Mouse (Mus musculus) kidney, adult 2 months (tissue): ENCODE measurements around the gene Rnf169. TPM values are rescaled to one million over a fixed set of nuclear protein-coding genes. Genes with fewer than 3 reads are reported as not detected.

Experiments
- DNase-seq: peaks from one replicate; pipeline ENCODE4 v3.0.0; 2021
- H3K27ac ChIP-seq: fragments of 200-500 bp; 2 replicates; pipeline ENCODE4 v1.5.1; 2012; ENCODE audit warnings: low read depth, low read length, control low read depth, inconsistent platforms; ENCODE audit not compliant: insufficient read depth
- H3K27me3 ChIP-seq: fragments of 200-500 bp; replicated peaks from 2 replicates; pipeline ENCODE4 v1.6.1; 2012; ENCODE audit warnings: mild to moderate bottlenecking, moderate library complexity, low read length, inconsistent platforms; ENCODE audit not compliant: control insufficient read depth, insufficient read depth
- H3K36me3 ChIP-seq: fragments of 200-500 bp; 2 replicates; pipeline ENCODE4 v1.6.1; 2012; ENCODE audit warnings: mild to moderate bottlenecking, moderate library complexity, low read length, inconsistent platforms; ENCODE audit not compliant: control insufficient read depth, insufficient read depth
- H3K4me1 ChIP-seq: fragments of 200-500 bp; 2 replicates; pipeline ENCODE4 v1.6.1; 2011; ENCODE audit warnings: low read length; ENCODE audit not compliant: control insufficient read depth, insufficient read depth
- H3K4me3 ChIP-seq: fragments of 200-500 bp; 2 replicates; pipeline ENCODE4 v1.5.1; 2011; ENCODE audit warnings: mild to moderate bottlenecking, low read depth, low read length, control low read depth; ENCODE audit not compliant: insufficient read depth
- CTCF ChIP-seq: fragments of 200-500 bp; conservative IDR thresholded peaks from 2 replicates; pipeline ENCODE4 v1.5.1; 2011; ENCODE audit warnings: low read depth, mild to moderate bottlenecking, control low read depth, low read length, moderate library complexity, mixed read lengths; ENCODE audit not compliant: insufficient read depth, insufficient read length
- POLR2A ChIP-seq: fragments of 200-500 bp; IDR thresholded peaks from one replicate; pipeline ENCODE4 v1.6.1; 2011; ENCODE audit warnings: low read depth, low read length, control low read depth
- WGBS: fragments of 180-500 bp; shearing (Covaris S2); methylation state at CpG from one replicate; pipeline ENCODE4 v1.1.7; 2018; 5-methylcytosine and 5-hydroxymethylcytosine counted together
- polyA plus RNA-seq: library from polyadenylated mRNA; depleted of rRNA; stranded (reverse); fragments of >200 nt; gene quantifications from 2 replicates; pipeline ENCODE4 v1.2.3, GENCODE M21; 2012

Gene Rnf169
- polyA plus RNA-seq, 1 experiment = 5.7 TPM

- no peak for TF ChIP-seq POLR2A
- TF ChIP-seq CTCF = no peak
- Histone ChIP-seq H3K4me3 (no peak overlapping the region), H3K27ac (no peak overlapping the region), H3K27me3 (no peaks in the 10 kb centered on the region), H3K4me1 (no peaks in the 10 kb centered on the region), H3K36me3 (no peaks in the 10 kb centered on the region)
- 86% methylated on average over 8 of the region's 8 CpGs for WGBS
- DNase-seq = no peak
Measured at GRCm38 (mm10) chr7:99990990-99991707, 10.9 kb upstream of the Rnf169 start.

- DNase-seq = no peak
- H3K27ac ChIP-seq = no peak overlapping the region
- WGBS = 73% methylated on average over 15 of the region's 15 CpGs
- H3K4me1 ChIP-seq = no peaks in the 10 kb centered on the region
- 0 out of 2 replicates have a peak, but pooled peaks have one; percentile 14 for TF ChIP-seq CTCF
- TF ChIP-seq POLR2A = no peak
- H3K27me3 ChIP-seq = no peaks in the 10 kb centered on the region
- no peaks in the 10 kb centered on the region for H3K36me3 ChIP-seq
- H3K4me3 ChIP-seq = no peak overlapping the region
Measured at GRCm38 (mm10) chr7:99989844-99990760, 9.9 kb upstream of the Rnf169 start.

- DNase-seq = peak; percentile 75
- H3K36me3 ChIP-seq = no peaks in the 10 kb centered on the region
- H3K27ac ChIP-seq = no peak overlapping the region
- 4% methylated on average over 4 of the region's 4 CpGs for WGBS
- peak; percentile 88 for TF ChIP-seq CTCF
- TF ChIP-seq POLR2A = no peak
- H3K27me3 ChIP-seq = no peaks in the 10 kb centered on the region
- H3K4me3 ChIP-seq = no peak overlapping the region
- no peaks in the 10 kb centered on the region for H3K4me1 ChIP-seq
Measured at GRCm38 (mm10) chr7:99988725-99989124, 8.5 kb upstream of the Rnf169 start.

GRCm38 (mm10) chr7:99982256-99983242, 2.3 kb upstream of the Rnf169 start:
- H3K4me1 ChIP-seq = peaks cover 16% of the 10 kb centered on the region
- H3K27me3 ChIP-seq = no peaks in the 10 kb centered on the region
- no peak for TF ChIP-seq POLR2A
- TF ChIP-seq CTCF = no peak
- no peak overlapping the region for H3K27ac ChIP-seq
- no peak overlapping the region for H3K4me3 ChIP-seq
- 89% methylated on average over 13 of the region's 13 CpGs for WGBS
- H3K36me3 ChIP-seq = no peaks in the 10 kb centered on the region
- DNase-seq = no peak

GRCm38 (mm10) chr7:99981311-99981710, 1.1 kb upstream of the Rnf169 start:
- H3K36me3 ChIP-seq = no peaks in the 10 kb centered on the region
- H3K27ac ChIP-seq = no peak overlapping the region
- DNase-seq = peak; percentile 82
- no peaks in the 10 kb centered on the region for H3K27me3 ChIP-seq
- H3K4me1 ChIP-seq = peaks cover 19% of the 10 kb centered on the region
- WGBS = 2% methylated on average over 2 of the region's 2 CpGs
- peak; percentile 29; the same call in 1 of the 2 replicates for TF ChIP-seq CTCF
- no peak for TF ChIP-seq POLR2A
- H3K4me3 ChIP-seq = no peak overlapping the region

- TF ChIP-seq CTCF (no peak), POLR2A (no peak)
- peak overlapping the region; percentile 85 for H3K27ac ChIP-seq
- H3K4me3 ChIP-seq = peak overlapping the region; percentile 81
- no peaks in the 10 kb centered on the region for H3K36me3 ChIP-seq
- peaks cover 28% of the 10 kb centered on the region for H3K4me1 ChIP-seq
- under 1% methylated on average over 51 of the region's 51 CpGs for WGBS
- peak; percentile 77 for DNase-seq
- no peaks in the 10 kb centered on the region for H3K27me3 ChIP-seq
Measured at GRCm38 (mm10) chr7:99979546-99980131, 609 bp downstream of the Rnf169 start.
